ENCODE assay signal across 13 mouse cellular contexts in genomic region chr4:117230331-117230730, GRCm38 (mm10). TPM values are rescaled to one million over a fixed set of nuclear protein-coding genes. Genes with fewer than 3 reads are reported as not detected.
A peak's percentile ranks its signal among the peaks of the same experiment; 100 is the strongest.
DNase-seq lines count a peak whose midpoint lies in the region; ATAC-seq and TF ChIP-seq lines count a peak whose summit lies in the region.
"Had no signal": no experiment of that assay in that cellular context is flagged by ENCODE, and none has a peak within 500 bp of the region (broad histone marks: within the 10 kb centered on the region; RNA-seq: fewer than 3 reads in every experiment).

No protein-coding gene starts in this region.

- no peaks in the 10 kb centered on the region for H3K27me3 ChIP-seq in cerebellum, adult 2 months (ENCODE audit: control insufficient read depth, insufficient read depth, low read length)
- H3K27me3 ChIP-seq in liver, adult 2 months (ENCODE audit: control insufficient read depth, insufficient read depth, low read length), result no peaks in the 10 kb centered on the region
- no peaks in the 10 kb centered on the region for H3K27me3 ChIP-seq in liver, embryonic 11.5 days (replicated peaks; ENCODE audit: control insufficient read depth, insufficient read depth, low read length)
- H3K27me3 ChIP-seq in G1E (ENCODE audit: insufficient read depth, low read length), result peaks cover 26% of the 10 kb centered on the region
- H3K27me3 ChIP-seq in liver, postnatal 0 days (ENCODE audit: insufficient read depth, low read length), result no peaks in the 10 kb centered on the region
- H3K27me3 ChIP-seq in embryonic facial prominence, embryonic 10.5 days (replicated peaks; ENCODE audit: low read depth, poor library complexity, severe bottlenecking), result no peaks in the 10 kb centered on the region; the same call in 1 of the 2 replicates
- H3K27me3 ChIP-seq: liver, embryonic 15.5 days had no signal

- no peaks in the 10 kb centered on the region for H3K9me3 ChIP-seq in liver, embryonic 11.5 days (ENCODE audit: control insufficient read depth, low read length)
- no peaks in the 10 kb centered on the region for H3K9me3 ChIP-seq in G1E (replicated peaks)
- H3K9me3 ChIP-seq in liver, postnatal 0 days (ENCODE audit: low read length), result no peaks in the 10 kb centered on the region
- no peaks in the 10 kb centered on the region for H3K9me3 ChIP-seq in embryonic facial prominence, embryonic 10.5 days
- H3K9me3 ChIP-seq: liver, embryonic 15.5 days had no signal

- no peak for ATAC-seq in liver, embryonic 11.5 days (replicated peaks; ENCODE audit: low FRiP score)
- no peak for ATAC-seq in G1E (ENCODE audit: extremely low read depth, insufficient number of reproducible peaks, low FRiP score, poor library complexity, severe bottlenecking)
- ATAC-seq in liver, postnatal 0 days, result no peak

- TF ChIP-seq EP300 in liver, postnatal 0 days (IDR thresholded peaks at IDR 0.05; ENCODE audit: low read depth), result no peak

- peak; percentile 17; the same call in 1 of the 2 replicates for TF ChIP-seq CTCF in cerebellum, adult 2 months (IDR thresholded peaks at IDR 0.05; ENCODE audit: borderline replicate concordance, insufficient read depth, low read depth, low read length)
- peak; percentile 70 for TF ChIP-seq CTCF in liver, adult 2 months (IDR thresholded peaks at IDR 0.05; ENCODE audit: low read depth, low read length)
- 0 out of 2 replicates have a peak, but pooled peaks have one; percentile 7 for TF ChIP-seq CTCF in G1E (IDR thresholded peaks at IDR 0.05; ENCODE audit: low read depth, low read length)
- TF ChIP-seq CTCF in liver, postnatal 0 days (IDR thresholded peaks at IDR 0.05; ENCODE audit: low read depth), result peak; percentile 68

- no peak overlapping the region for H3K4me3 ChIP-seq in cerebellum, adult 2 months (replicated peaks; ENCODE audit: insufficient read depth, low read depth, low read length)
- H3K4me3 ChIP-seq in liver, adult 2 months (ENCODE audit: insufficient read depth, low read depth, low read length), result no peak overlapping the region
- H3K4me3 ChIP-seq in liver, embryonic 11.5 days (ENCODE audit: low read depth, low read length), result no peak overlapping the region
- no peak overlapping the region for H3K4me3 ChIP-seq in G1E (ENCODE audit: low read depth, low read length)
- no peak overlapping the region for H3K4me3 ChIP-seq in liver, postnatal 0 days (ENCODE audit: low read depth, low read length)
- H3K4me3 ChIP-seq in embryonic facial prominence, embryonic 10.5 days, result no peak overlapping the region
- H3K4me3 ChIP-seq: liver, embryonic 15.5 days had no signal

- no peak for TF ChIP-seq POLR2A in cerebellum, adult 2 months (IDR thresholded peaks at IDR 0.05; ENCODE audit: borderline replicate concordance, insufficient read depth, low read length)
- no peak for TF ChIP-seq POLR2A in liver, adult 2 months (IDR thresholded peaks at IDR 0.05; ENCODE audit: extremely low read depth, insufficient read depth, low read length)

- no peaks in the 10 kb centered on the region for H3K79me2 ChIP-seq in liver, adult 2 months (ENCODE audit: control insufficient read depth, insufficient read depth, low read length)

- WGBS in cerebellum, adult 2 months, result 60% methylated on average over 10 of the region's 10 CpGs
- WGBS in liver, adult 2 months, result 71% methylated on average over 10 of the region's 10 CpGs
- WGBS in liver, embryonic 11.5 days, result 43% methylated on average over 10 of the region's 10 CpGs
- 58% methylated on average over 10 of the region's 10 CpGs for WGBS in liver, postnatal 0 days (ENCODE audit: insufficient replicate concordance)
- 50% methylated on average over 10 of the region's 10 CpGs for WGBS in embryonic facial prominence, embryonic 10.5 days

- H3K27ac ChIP-seq in cerebellum, adult 2 months (ENCODE audit: insufficient read depth, low read length), result no peak overlapping the region
- no peak overlapping the region for H3K27ac ChIP-seq in liver, adult 2 months (replicated peaks; ENCODE audit: insufficient read depth, low read depth, low read length)
- no peak overlapping the region for H3K27ac ChIP-seq in liver, embryonic 11.5 days (ENCODE audit: low read depth, low read length)
- no peak overlapping the region for H3K27ac ChIP-seq in liver, postnatal 0 days (ENCODE audit: low read depth)
- no peak overlapping the region for H3K27ac ChIP-seq in embryonic facial prominence, embryonic 10.5 days (replicated peaks)
- H3K27ac ChIP-seq: liver, embryonic 15.5 days had no signal

- no peaks in the 10 kb centered on the region for H3K4me1 ChIP-seq in cerebellum, adult 2 months (ENCODE audit: control insufficient read depth, insufficient read depth, low read length)
- peaks cover 6% of the 10 kb centered on the region; the same call in 1 of the 2 replicates for H3K4me1 ChIP-seq in liver, adult 2 months (ENCODE audit: control insufficient read depth, insufficient read depth, low read length)
- no peaks in the 10 kb centered on the region for H3K4me1 ChIP-seq in liver, embryonic 11.5 days (replicated peaks; ENCODE audit: control insufficient read depth, insufficient read depth, low read length)
- no peaks in the 10 kb centered on the region for H3K4me1 ChIP-seq in G1E (ENCODE audit: insufficient read depth, low read depth, low read length)
- H3K4me1 ChIP-seq in liver, postnatal 0 days (ENCODE audit: insufficient read depth), result peaks cover 3% of the 10 kb centered on the region; the same call in 1 of the 2 replicates
- H3K4me1 ChIP-seq in embryonic facial prominence, embryonic 10.5 days, result peaks cover 11% of the 10 kb centered on the region
- H3K4me1 ChIP-seq: liver, embryonic 15.5 days had no signal

- DNase-seq in cerebellum, adult 2 months, result no peak
- DNase-seq in cerebellum, postnatal 36 days, result no peak
- DNase-seq in liver, adult 2 months (ENCODE audit: extremely low read depth, low read depth, low spot score), result no peak
- DNase-seq in liver, embryonic 11.5 days (ENCODE audit: low spot score), result no peak
- DNase-seq in G1E (ENCODE audit: low spot score), result no peak
- peak; percentile 40 for DNase-seq in liver, postnatal 0 days
- DNase-seq in embryonic facial prominence, embryonic 10.5 days (ENCODE audit: low spot score), result no peak
- no peak for DNase-seq in kidney, adult 11 months
- DNase-seq: adrenal gland, adult 8-10 months; heart, adult 11 months; layer of hippocampus, adult 9-11 months had no signal

- no peaks in the 10 kb centered on the region for H3K36me3 ChIP-seq in liver, adult 2 months (ENCODE audit: control insufficient read depth, insufficient read depth, low read length)
- no peaks in the 10 kb centered on the region for H3K36me3 ChIP-seq in liver, embryonic 11.5 days (ENCODE audit: control insufficient read depth, insufficient read depth, low read length)
- no peaks in the 10 kb centered on the region for H3K36me3 ChIP-seq in G1E (replicated peaks)
- H3K36me3 ChIP-seq in liver, postnatal 0 days (replicated peaks; ENCODE audit: insufficient read depth, low read length), result no peaks in the 10 kb centered on the region
- H3K36me3 ChIP-seq in embryonic facial prominence, embryonic 10.5 days (replicated peaks), result no peaks in the 10 kb centered on the region
- H3K36me3 ChIP-seq: liver, embryonic 15.5 days had no signal

- no peak overlapping the region for H3K9ac ChIP-seq in liver, adult 2 months (ENCODE audit: low read depth, low read length)
- H3K9ac ChIP-seq in liver, embryonic 11.5 days (ENCODE audit: low read depth, low read length), result no peak overlapping the region
- no peak overlapping the region for H3K9ac ChIP-seq in liver, postnatal 0 days (replicated peaks)
- H3K9ac ChIP-seq: liver, embryonic 15.5 days had no signal

- H3K4me2 ChIP-seq in liver, embryonic 11.5 days, result no peak overlapping the region
- H3K4me2 ChIP-seq in liver, postnatal 0 days (ENCODE audit: low read depth, low read length), result no peak overlapping the region
- H3K4me2 ChIP-seq: liver, embryonic 15.5 days had no signal

RNA-seq across cellular contexts. Expression of gene Tmem53, which starts 21.4 kb away (rescaled TPM):
- polyA plus RNA-seq in cerebellum, adult 2 months (2012; rRNA removed), result 7.0 and 7.6 TPM in 2 replicates
- total RNA-seq in liver, adult 2 months (2014; rRNA removed), result 32.1 and 49.6 TPM in 2 replicates
- polyA plus RNA-seq in liver, adult 2 months (2012; rRNA removed), result 110 and 121 TPM in 2 replicates
- 3.1 and 4.9 TPM in 2 replicates for polyA plus RNA-seq in liver, embryonic 11.5 days (2014; fragmentation: Nextera tagmentation; extraction: Ambion mirVana)
- total RNA-seq in G1E (2014; fragmentation: Nextera tagmentation) (0.90 TPM in 1 of 2 replicates, not detected in the other), G1E (2017) (0.16 TPM in 1 of 2 replicates, not detected in the other)
- 0.07 and 0.08 TPM in 2 replicates for polyA plus RNA-seq in G1E (2012)
- polyA plus RNA-seq in liver, postnatal 0 days (2015; fragmentation: Nextera tagmentation; extraction: Ambion mirVana), result 48.6 and 57.1 TPM in 2 replicates
- polyA plus RNA-seq in embryonic facial prominence, embryonic 10.5 days (2016; fragmentation: Nextera tagmentation; extraction: Ambion mirVana), result 10.8 and 11.6 TPM in 2 replicates

RNA-seq across cellular contexts. Expression of gene Armh1, which starts 21.6 kb away (rescaled TPM):
- polyA plus RNA-seq in cerebellum, adult 2 months (2012; rRNA removed), result 0.52 and 0.67 TPM in 2 replicates
- total RNA-seq in liver, adult 2 months (2014; rRNA removed), result not detected in 2 replicates
- polyA plus RNA-seq in liver, adult 2 months (2012; rRNA removed), result not detected in 2 replicates
- polyA plus RNA-seq in liver, embryonic 11.5 days (2014; fragmentation: Nextera tagmentation; extraction: Ambion mirVana), result not detected in 2 replicates
- total RNA-seq in G1E (2014; fragmentation: Nextera tagmentation) (not detected in 2 replicates), G1E (2017) (not detected in 2 replicates)
- polyA plus RNA-seq in G1E (2012), result not detected in 2 replicates
- polyA plus RNA-seq in liver, postnatal 0 days (2015; fragmentation: Nextera tagmentation; extraction: Ambion mirVana), result not detected in 2 replicates
- polyA plus RNA-seq in embryonic facial prominence, embryonic 10.5 days (2016; fragmentation: Nextera tagmentation; extraction: Ambion mirVana), result 0.26 TPM in 2 replicates
- polyA plus RNA-seq: C2C12 had no signal

RNA-seq across cellular contexts. Expression of gene Kif2c, which starts 47.9 kb away (rescaled TPM):
- 0.05 and 0.16 TPM in 2 replicates for polyA plus RNA-seq in cerebellum, adult 2 months (2012; rRNA removed)
- total RNA-seq in liver, adult 2 months (2014; rRNA removed), result 0.18 and 0.67 TPM in 2 replicates
- 0.05 TPM in 1 of 2 replicates, not detected in the other for polyA plus RNA-seq in liver, adult 2 months (2012; rRNA removed)
- 57.3 and 68.0 TPM in 2 replicates for polyA plus RNA-seq in liver, embryonic 11.5 days (2014; fragmentation: Nextera tagmentation; extraction: Ambion mirVana)
- total RNA-seq in G1E (2014; fragmentation: Nextera tagmentation) (50.6 and 62.8 TPM in 2 replicates), G1E (2017) (50.6 and 52.0 TPM in 2 replicates)
- polyA plus RNA-seq in G1E (2012), result 7.1 and 8.6 TPM in 2 replicates
- polyA plus RNA-seq in liver, postnatal 0 days (2015; fragmentation: Nextera tagmentation; extraction: Ambion mirVana), result 10.7 and 11.8 TPM in 2 replicates
- 115 and 119 TPM in 2 replicates for polyA plus RNA-seq in embryonic facial prominence, embryonic 10.5 days (2016; fragmentation: Nextera tagmentation; extraction: Ambion mirVana)

Comparison
In these comparisons a context has a peak if more than half of its experiments do, and no peak if none do; other contexts are left out.
1. CTCF ChIP-seq: peak in every context shown above with its lines; median percentile 70 in liver, adult 2 months; 68 in liver, postnatal 0 days; 17 in cerebellum, adult 2 months; 7 in G1E.